Mouse (Mus musculus) heart, embryonic 16.5 days (tissue): ENCODE data around the gene Gm20671. TPM values are rescaled to one million over a fixed set of nuclear protein-coding genes. Genes with fewer than 3 reads are reported as not detected.
"Not testable (repeated sequence)": the region's sequence is repeated elsewhere in the genome, so short reads cannot be mapped to it uniquely, and the experiment has no call there.

Experiments used
- ATAC-seq: fragments of 200-750 bp; cut with Nextera tagmentation; replicated peaks from 2 replicates; pipeline ENCODE4 v1.8.0; 2017; ENCODE audit warnings: moderate number of reproducible peaks; ENCODE audit not compliant: insufficient read depth, low FRiP score; ENCODE audit errors: extremely low read depth
- H3K27ac ChIP-seq: fragments of 300-500 bp; sonication (generic); 2 replicates; pipeline ENCODE4 v1.5.1; 2014; ENCODE audit warnings: mild to moderate bottlenecking, low read length, control low read depth, moderate library complexity
- H3K27me3 ChIP-seq: fragments of 300-500 bp; sonication (generic); 2 replicates; pipeline ENCODE4 v1.6.1; 2014; ENCODE audit warnings: low read length, mixed read lengths; ENCODE audit not compliant: control insufficient read depth, insufficient read depth
- H3K36me3 ChIP-seq: fragments of 300-500 bp; sonication (generic); 2 replicates; pipeline ENCODE4 v1.6.1; 2014; ENCODE audit not compliant: control insufficient read depth, insufficient read depth
- H3K4me1 ChIP-seq: fragments of 300-500 bp; sonication (generic); 2 replicates; pipeline ENCODE4 v1.6.1; 2014; ENCODE audit warnings: low read length, mixed read lengths; ENCODE audit not compliant: control insufficient read depth, insufficient read depth
- H3K4me2 ChIP-seq: fragments of 300-500 bp; sonication (generic); 2 replicates; pipeline ENCODE4 v1.6.1; 2014; ENCODE audit warnings: low read depth, mild to moderate bottlenecking, control low read depth, low read length
- H3K4me3 ChIP-seq: fragments of 300-500 bp; sonication (generic); 2 replicates; pipeline ENCODE4 v1.5.1; 2014; ENCODE audit warnings: mild to moderate bottlenecking, control low read depth, low read length
- H3K9ac ChIP-seq: fragments of 300-500 bp; sonication (generic); 2 replicates; pipeline ENCODE4 v1.6.1; 2014; ENCODE audit warnings: low read length, control low read depth
- H3K9me3 ChIP-seq: fragments of 300-500 bp; sonication (generic); replicated peaks from 2 replicates; pipeline ENCODE4 v1.6.1; 2016; ENCODE audit warnings: low read length; ENCODE audit not compliant: control insufficient read depth
- WGBS: fragments of 180-500 bp; shearing (Covaris S2); extraction: QIAGEN DNeasy Blood & Tissue Kit; methylation state at CpG from one replicate; pipeline ENCODE4 v1.1.7; 2014; 5-methylcytosine and 5-hydroxymethylcytosine counted together
- polyA plus RNA-seq: library from polyadenylated mRNA; unstranded; fragments of >200 nt; fragmentation: Nextera tagmentation; extraction: Ambion mirVana; gene quantifications from 2 replicates; pipeline ENCODE4 v1.2.1, GENCODE M21; 2015

Gm20671 gene
- polyA plus RNA-seq, 1 experiment from 2014 or later: not detected

- H3K9me3 ChIP-seq: not testable (repeated sequence)
Observed at GRCm38 (mm10) chr5:32828766-32829165, 1.9 kb upstream of the Gm20671 start.

GRCm38 (mm10) chr5:32820471-32820870 lies 6.4 kb downstream of the Gm20671 start:
- H3K27ac ChIP-seq: no peak overlapping the region
- no peak overlapping the region for H3K4me2 ChIP-seq
- no peak overlapping the region for H3K9ac ChIP-seq
- H3K4me3 ChIP-seq: no peak overlapping the region
- no peaks in the 10 kb centered on the region for H3K4me1 ChIP-seq
- WGBS: 93% methylated on average over 8 of the region's 8 CpGs
- ATAC-seq: no peak
- no peaks in the 10 kb centered on the region for H3K27me3 ChIP-seq
- no peaks in the 10 kb centered on the region for H3K9me3 ChIP-seq
- peaks cover 25% of the 10 kb centered on the region for H3K36me3 ChIP-seq

More at GRCm38 (mm10) chr5:32828766-32829165, 1.9 kb upstream of the Gm20671 start:
- H3K4me3 ChIP-seq, H3K27me3 ChIP-seq, H3K4me1 ChIP-seq, H3K27ac ChIP-seq, H3K4me2 ChIP-seq, H3K9ac ChIP-seq, ATAC-seq: not testable (repeated sequence)
- peaks cover 42% of the 10 kb centered on the region for H3K36me3 ChIP-seq
- 79% methylated on average over 1 of the region's 1 CpGs for WGBS

- Histone ChIP-seq H3K27ac (no peak overlapping the region), H3K27me3 (no peaks in the 10 kb centered on the region), H3K36me3 (peaks cover 32% of the 10 kb centered on the region), H3K4me1 (no peaks in the 10 kb centered on the region), H3K9me3 (no peaks in the 10 kb centered on the region), H3K9ac (no peak overlapping the region), H3K4me3 (no peak overlapping the region), H3K4me2 (no peak overlapping the region)
- no peak for ATAC-seq
- 94% methylated on average over 4 of the region's 4 CpGs for WGBS
Observed at GRCm38 (mm10) chr5:32815396-32815795, 11.5 kb downstream of the Gm20671 start.

- H3K27me3 ChIP-seq, ATAC-seq, H3K36me3 ChIP-seq, H3K9ac ChIP-seq, H3K9me3 ChIP-seq, H3K4me2 ChIP-seq, H3K27ac ChIP-seq, H3K4me1 ChIP-seq, H3K4me3 ChIP-seq: not testable (repeated sequence)
- WGBS: 67% methylated on average over 1 of the region's 1 CpGs
Observed at GRCm38 (mm10) chr5:32786454-32786853, 40.5 kb downstream of the Gm20671 start.

GRCm38 (mm10) chr5:32785313-32785915 lies 41.5 kb downstream of the Gm20671 start, which contains the start of gene Pisd:
TSS of gene Pisd (minus strand) at chr5:32785646.
- peak; percentile 99 for ATAC-seq
- no peaks in the 10 kb centered on the region for H3K27me3 ChIP-seq
- under 1% methylated on average over 52 of the region's 52 CpGs for WGBS
- H3K36me3 ChIP-seq: no peaks in the 10 kb centered on the region
- H3K4me2 ChIP-seq: peak within 1 kb of the TSS; percentile 98
- H3K27ac ChIP-seq: peak within 1 kb of the TSS; percentile 66
- H3K4me3 ChIP-seq: peak within 1 kb of the TSS; percentile 92
- no peaks in the 10 kb centered on the region for H3K9me3 ChIP-seq
- peak within 1 kb of the TSS; percentile 83 for H3K9ac ChIP-seq
- peaks cover 8% of the 10 kb centered on the region for H3K4me1 ChIP-seq

GRCm38 (mm10) chr5:32784726-32785125 lies 42.2 kb downstream of the Gm20671 start:
- peaks cover 8% of the 10 kb centered on the region for H3K4me1 ChIP-seq
- no peak overlapping the region for H3K27ac ChIP-seq
- H3K27me3 ChIP-seq: no peaks in the 10 kb centered on the region
- H3K9me3 ChIP-seq: no peaks in the 10 kb centered on the region
- H3K4me3 ChIP-seq: peak overlapping the region; percentile 92
- no peaks in the 10 kb centered on the region for H3K36me3 ChIP-seq
- peak overlapping the region; percentile 98 for H3K4me2 ChIP-seq
- 25% methylated on average over 5 of the region's 5 CpGs for WGBS
- H3K9ac ChIP-seq: peak overlapping the region; percentile 83
- ATAC-seq: no peak

GRCm38 (mm10) chr5:32781596-32781995 lies 45.3 kb downstream of the Gm20671 start:
- H3K27me3 ChIP-seq: no peaks in the 10 kb centered on the region
- 96% methylated on average over 5 of the region's 5 CpGs for WGBS
- H3K4me3 ChIP-seq: no peak overlapping the region
- ATAC-seq: no peak
- H3K36me3 ChIP-seq: no peaks in the 10 kb centered on the region
- no peak overlapping the region for H3K27ac ChIP-seq
- H3K9me3 ChIP-seq: no peaks in the 10 kb centered on the region
- H3K4me1 ChIP-seq: peaks cover 8% of the 10 kb centered on the region
- H3K4me2 ChIP-seq: no peak overlapping the region
- H3K9ac ChIP-seq: no peak overlapping the region

- H3K27ac ChIP-seq: no peak overlapping the region
- H3K36me3 ChIP-seq: peaks cover 8% of the 10 kb centered on the region
- no peak overlapping the region for H3K9ac ChIP-seq
- H3K4me1 ChIP-seq: no peaks in the 10 kb centered on the region
- no peak for ATAC-seq
- H3K4me2 ChIP-seq: no peak overlapping the region
- no peaks in the 10 kb centered on the region for H3K27me3 ChIP-seq
- 76% methylated on average over 3 of the region's 3 CpGs for WGBS
- H3K4me3 ChIP-seq: no peak overlapping the region
- no peaks in the 10 kb centered on the region for H3K9me3 ChIP-seq
Observed at GRCm38 (mm10) chr5:32778168-32778567, 48.7 kb downstream of the Gm20671 start.

GRCm38 (mm10) chr5:32772361-32772760 lies 54.5 kb downstream of the Gm20671 start:
- H3K27me3 ChIP-seq: no peaks in the 10 kb centered on the region
- no peak overlapping the region for H3K27ac ChIP-seq
- no peaks in the 10 kb centered on the region for H3K9me3 ChIP-seq
- no peak for ATAC-seq
- WGBS: 92% methylated on average over 2 of the region's 2 CpGs
- H3K4me2 ChIP-seq: no peak overlapping the region
- no peak overlapping the region for H3K9ac ChIP-seq
- no peak overlapping the region for H3K4me3 ChIP-seq
- peaks cover 16% of the 10 kb centered on the region for H3K36me3 ChIP-seq
- H3K4me1 ChIP-seq: no peaks in the 10 kb centered on the region
